Mouse (Mus musculus): ENCODE measurements around the gene Dusp16.

DNA sequence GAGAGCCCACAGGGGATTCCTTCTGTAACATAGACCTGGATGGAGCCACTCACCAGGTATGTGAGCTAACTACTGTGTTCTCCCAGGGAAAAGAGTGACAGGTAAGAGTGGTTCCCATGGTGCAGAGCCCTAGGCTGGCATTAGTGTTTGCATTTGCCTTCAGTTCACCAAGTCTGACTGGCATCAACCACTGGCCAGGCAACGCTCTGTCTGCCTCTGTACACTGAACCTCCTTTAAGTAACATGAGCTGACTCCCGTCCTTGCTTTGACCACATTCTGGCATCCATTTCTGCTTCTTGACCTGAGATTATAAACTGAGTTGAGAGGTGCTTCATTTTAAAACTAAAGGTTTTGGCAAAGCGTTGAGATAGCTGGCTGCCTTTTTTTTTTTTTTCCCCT is 96.8 kb downstream of the Dusp16 start:
- no peak for TF ChIP-seq CTCF (IDR thresholded peaks at IDR 0.05; ENCODE audit: control insufficient read depth, insufficient read depth, insufficient read length)
- no peak for TF ChIP-seq FOSL1 (IDR thresholded peaks at IDR 0.05; ENCODE audit: insufficient read depth, low read length, poor library complexity, severe bottlenecking)
- TF ChIP-seq MAX (IDR thresholded peaks at IDR 0.05): no peak
- no peak for TF ChIP-seq MYOG (IDR thresholded peaks at IDR 0.05; ENCODE audit: control insufficient read depth, extremely low read depth, insufficient read length)
- TF ChIP-seq USF1 (IDR thresholded peaks at IDR 0.05; ENCODE audit: low read depth): no peak

Measured in C2C12 (cell line).